Mouse (Mus musculus): ENCODE results near the gene Hoxb6. TPM values are rescaled to one million over a fixed set of nuclear protein-coding genes. Genes with fewer than 3 reads are reported as not detected.

Gene Hoxb6
- polyA plus RNA-seq, 1 experiment from 2014 or later, result not detected

DNA sequence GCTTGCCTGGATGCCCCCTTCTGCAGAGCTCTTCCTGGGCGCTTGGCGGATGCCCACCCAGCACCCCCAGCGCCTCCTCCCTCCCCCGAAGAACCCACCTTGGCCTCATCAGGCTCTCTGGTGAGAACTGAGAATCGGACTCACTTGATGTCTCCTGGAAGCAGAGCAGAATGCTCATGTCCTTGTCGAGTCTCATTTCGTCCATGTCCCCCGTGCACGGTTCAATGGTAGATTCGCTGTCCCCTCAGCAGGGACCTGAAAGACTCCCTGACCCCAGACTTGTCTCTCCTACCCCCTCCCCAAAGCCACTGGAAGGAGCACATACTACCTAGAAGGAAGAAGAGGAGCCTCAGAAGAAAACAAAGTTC lies 8.8 kb downstream of the Hoxb6 start:
- Histone ChIP-seq H3K36me3 (replicated peaks) (no peaks in the 10 kb centered on the region), H3K9me3 (no peaks in the 10 kb centered on the region), H3K4me2 (no peak overlapping the region), H3K9ac (no peak overlapping the region), H3K4me3 (replicated peaks) (no peak overlapping the region), H3K27ac (no peak overlapping the region), H3K4me1 (peaks cover 15% of the 10 kb centered on the region), H3K27me3 (peaks cover 100% of the 10 kb centered on the region)
- under 1% methylated on average over 8 of the region's 10 CpGs for WGBS
- no peak for ATAC-seq (ENCODE audit: low FRiP score)

DNA sequence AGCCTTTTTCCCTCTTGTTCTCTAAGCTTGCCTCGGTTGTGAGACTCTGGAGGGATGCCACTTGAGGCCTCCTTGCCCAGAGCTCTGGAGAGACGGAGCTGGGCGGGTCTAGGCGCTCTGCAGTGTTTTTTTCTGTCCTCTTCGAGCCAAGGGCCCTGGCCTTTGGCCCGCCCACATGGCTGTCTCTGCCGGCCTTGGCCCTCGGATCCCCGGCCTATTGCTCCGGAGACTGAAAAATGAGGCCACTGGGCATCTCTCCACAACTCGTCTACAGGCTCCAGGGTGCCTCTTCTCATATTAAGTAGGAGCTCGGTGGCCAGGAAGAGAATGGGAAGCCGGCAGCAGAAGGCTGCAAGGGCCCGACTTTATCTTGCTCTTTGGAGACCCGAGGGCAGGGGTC lies 9.6 kb downstream of the Hoxb6 start:
- Histone ChIP-seq H3K4me2 (no peak overlapping the region), H3K27ac (no peak overlapping the region), H3K4me3 (replicated peaks) (no peak overlapping the region), H3K27me3 (peaks cover 100% of the 10 kb centered on the region), H3K9me3 (no peaks in the 10 kb centered on the region), H3K36me3 (replicated peaks) (no peaks in the 10 kb centered on the region), H3K9ac (no peak overlapping the region), H3K4me1 (peaks cover 15% of the 10 kb centered on the region)
- WGBS, result under 1% methylated on average over 15 of the region's 15 CpGs
- no peak for ATAC-seq (ENCODE audit: low FRiP score)

DNA sequence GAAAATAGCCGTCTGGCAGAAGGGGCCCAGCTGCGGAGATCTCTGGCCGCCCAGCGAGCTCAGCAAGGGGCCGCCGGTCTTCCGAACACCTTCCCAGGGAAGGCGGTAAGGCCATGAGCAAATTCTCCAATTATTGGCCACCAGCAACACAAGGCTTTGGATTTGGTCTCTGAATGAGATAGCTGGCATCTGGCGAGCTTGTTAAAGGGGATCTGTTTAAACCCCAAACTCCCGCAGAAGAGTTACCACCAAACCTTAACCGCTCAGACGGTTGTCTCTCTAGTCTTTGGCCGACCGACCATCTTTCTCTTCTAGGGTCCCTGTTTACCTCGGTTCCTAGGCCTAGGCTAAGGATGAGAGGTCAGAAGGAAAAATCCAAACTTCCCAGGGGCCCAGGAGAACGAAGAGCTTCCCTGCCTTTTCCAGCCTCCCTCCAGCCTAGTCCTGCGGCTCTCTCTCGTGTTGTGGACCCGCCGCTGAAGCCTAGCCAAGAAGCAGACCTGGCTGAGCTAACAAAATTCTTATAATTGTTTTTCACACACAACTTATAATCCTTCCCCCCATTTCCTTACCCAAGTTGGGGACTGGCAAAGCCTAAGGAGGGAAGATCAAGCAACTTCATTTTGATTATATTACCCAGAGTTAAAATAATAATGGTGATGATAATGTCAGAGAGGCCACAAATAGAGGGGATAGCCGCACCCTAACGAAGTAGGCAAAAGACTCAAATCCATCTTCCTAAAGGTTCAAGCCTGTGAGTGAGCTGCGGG lies 10.3 kb downstream of the Hoxb6 start:
- Histone ChIP-seq H3K27me3 (peaks cover 100% of the 10 kb centered on the region), H3K9me3 (no peaks in the 10 kb centered on the region), H3K4me3 (replicated peaks) (no peak overlapping the region), H3K4me1 (peaks cover 15% of the 10 kb centered on the region), H3K4me2 (no peak overlapping the region), H3K9ac (no peak overlapping the region), H3K36me3 (replicated peaks) (no peaks in the 10 kb centered on the region), H3K27ac (no peak overlapping the region)
- ATAC-seq (ENCODE audit: low FRiP score), result no peak
- WGBS, result 4% methylated on average over 23 of the region's 23 CpGs

DNA sequence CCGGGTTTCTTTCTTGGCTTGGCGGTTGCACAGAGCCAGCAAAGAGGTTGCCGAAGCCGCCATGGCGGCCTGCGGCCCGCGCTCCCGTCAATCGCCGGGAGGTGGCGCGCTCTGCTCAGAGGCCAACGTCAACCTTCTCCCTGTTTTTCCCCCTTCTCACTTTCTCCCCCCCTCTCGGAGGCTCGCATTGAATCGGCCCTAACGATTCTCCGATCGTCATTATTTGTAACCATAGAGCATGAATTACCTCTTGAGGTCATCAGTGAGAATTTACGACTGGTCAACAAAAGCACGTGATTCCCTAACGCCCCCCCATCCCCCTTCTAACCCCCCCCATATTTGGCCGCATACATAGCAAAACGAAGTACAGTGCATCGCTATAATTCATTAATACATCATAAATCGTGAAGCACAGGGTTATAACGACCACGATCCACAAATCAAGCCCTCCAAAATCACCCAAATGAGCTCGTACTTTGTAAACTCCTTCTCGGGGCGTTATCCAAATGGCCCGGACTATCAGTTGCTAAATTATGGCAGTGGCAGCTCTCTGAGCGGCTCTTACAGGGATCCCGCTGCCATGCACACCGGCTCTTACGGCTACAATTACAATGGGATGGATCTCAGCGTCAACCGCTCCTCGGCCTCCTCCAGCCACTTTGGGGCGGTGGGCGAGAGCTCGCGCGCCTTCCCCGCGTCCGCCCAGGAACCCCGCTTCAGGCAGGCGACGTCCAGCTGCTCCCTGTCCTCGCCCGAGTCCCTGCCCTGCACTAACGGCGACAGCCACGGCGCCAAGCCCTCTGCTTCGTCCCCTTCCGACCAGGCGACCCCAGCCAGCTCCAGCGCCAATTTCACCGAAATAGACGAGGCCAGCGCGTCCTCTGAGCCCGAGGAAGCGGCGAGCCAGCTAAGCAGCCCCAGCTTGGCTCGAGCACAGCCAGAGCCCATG lies 11.1 kb downstream of the Hoxb6 start, which contains the start of gene Hoxb5:
TSS of gene Hoxb5 (plus strand) at position 186 of the 949 bp plus-strand sequence.
- Histone ChIP-seq H3K27me3 (peaks cover 100% of the 10 kb centered on the region), H3K9me3 (no peaks in the 10 kb centered on the region), H3K27ac (no peak within 1 kb of the TSS), H3K9ac (no peak within 1 kb of the TSS), H3K4me3 (replicated peaks) (no peak within 1 kb of the TSS; the same call in 1 of the 2 replicates), H3K36me3 (replicated peaks) (no peaks in the 10 kb centered on the region), H3K4me2 (no peak within 1 kb of the TSS), H3K4me1 (peaks cover 15% of the 10 kb centered on the region)
- ATAC-seq (ENCODE audit: low FRiP score), result no peak
- WGBS, result under 1% methylated on average over 69 of the region's 69 CpGs

DNA sequence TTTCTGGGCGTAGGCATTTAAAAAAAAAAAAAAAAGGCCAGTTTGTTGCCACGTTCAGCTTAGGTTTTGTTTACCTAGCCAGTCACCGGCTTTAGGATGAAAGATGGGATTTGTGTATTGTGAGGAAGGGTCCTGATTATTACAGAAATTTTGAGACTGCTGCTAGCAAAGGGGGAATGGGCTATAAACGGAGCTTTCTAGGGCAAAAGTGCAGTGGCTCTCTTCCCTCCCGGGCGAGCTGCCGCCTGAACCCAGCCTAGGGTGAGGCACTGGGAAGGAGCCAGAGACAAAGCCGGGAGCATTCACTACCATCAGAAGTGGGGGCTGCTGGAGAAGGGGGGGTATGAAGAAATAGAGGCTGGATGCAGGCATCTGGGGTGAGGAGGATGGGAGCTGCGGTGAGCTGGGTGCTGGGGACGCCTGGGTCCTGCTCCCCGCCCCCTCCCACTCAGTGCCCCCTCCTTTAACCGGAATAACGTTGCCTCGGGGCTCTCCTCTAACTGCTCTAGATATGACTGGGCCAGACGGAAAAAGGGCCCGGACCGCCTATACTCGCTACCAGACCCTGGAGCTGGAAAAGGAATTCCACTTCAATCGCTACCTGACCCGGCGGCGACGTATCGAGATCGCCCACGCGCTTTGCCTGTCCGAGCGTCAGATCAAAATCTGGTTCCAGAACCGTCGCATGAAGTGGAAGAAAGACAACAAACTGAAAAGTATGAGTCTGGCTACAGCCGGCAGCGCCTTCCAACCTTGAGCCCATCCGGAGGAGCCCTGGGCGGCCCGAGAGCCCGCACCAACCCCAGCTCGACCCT lies 12.3 kb downstream of the Hoxb6 start:
- 1% methylated on average over 38 of the region's 38 CpGs for WGBS
- no peaks in the 10 kb centered on the region for H3K36me3 ChIP-seq (replicated peaks)
- H3K4me2 ChIP-seq, result no peak overlapping the region
- H3K27me3 ChIP-seq, result peaks cover 100% of the 10 kb centered on the region
- peaks cover 12% of the 10 kb centered on the region for H3K4me1 ChIP-seq
- H3K4me3 ChIP-seq (replicated peaks), result no peak overlapping the region
- H3K27ac ChIP-seq, result no peak overlapping the region
- no peak for ATAC-seq (ENCODE audit: low FRiP score)
- H3K9me3 ChIP-seq, result no peaks in the 10 kb centered on the region
- no peak overlapping the region for H3K9ac ChIP-seq

DNA sequence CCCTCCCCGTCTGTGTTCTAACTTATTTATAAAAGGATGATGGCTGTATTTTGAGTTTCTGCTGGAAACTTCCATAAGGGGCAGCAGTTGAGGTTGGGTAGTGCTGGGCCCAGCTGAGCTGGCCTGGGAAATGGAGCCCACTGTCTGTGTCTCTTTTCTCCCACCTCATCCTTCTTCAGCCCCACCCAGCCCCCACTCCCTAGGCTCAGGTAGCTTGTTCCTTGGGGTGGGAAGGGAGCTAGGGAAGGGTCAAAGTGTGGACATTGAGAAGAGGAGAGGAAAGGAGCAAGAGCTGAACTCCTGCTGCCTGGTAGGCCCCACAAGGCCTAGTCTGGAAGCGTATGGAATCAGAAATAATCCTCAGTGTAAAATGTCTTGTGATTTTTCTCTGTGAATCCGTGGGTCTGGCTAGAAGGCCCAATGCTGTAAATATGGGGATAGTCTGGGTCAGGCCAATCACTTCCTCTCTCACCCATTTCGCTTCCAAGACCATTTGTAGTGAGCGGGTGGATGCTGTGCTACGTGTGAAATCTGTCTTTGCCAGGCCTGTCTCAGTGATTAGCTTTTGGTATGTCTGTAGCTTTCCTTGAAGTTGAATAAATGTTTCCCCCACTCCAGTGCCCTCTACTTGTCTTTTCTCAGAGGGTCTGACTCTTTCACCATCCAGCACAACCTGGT lies 13.4 kb downstream of the Hoxb6 start:
- peaks cover 100% of the 10 kb centered on the region for H3K27me3 ChIP-seq
- H3K4me3 ChIP-seq (replicated peaks), result no peak overlapping the region
- no peaks in the 10 kb centered on the region for H3K9me3 ChIP-seq
- no peak overlapping the region for H3K27ac ChIP-seq
- no peak overlapping the region for H3K9ac ChIP-seq
- 12% methylated on average over 6 of the region's 6 CpGs for WGBS
- no peak for ATAC-seq (ENCODE audit: low FRiP score)
- no peaks in the 10 kb centered on the region for H3K36me3 ChIP-seq (replicated peaks)
- H3K4me1 ChIP-seq, result peaks cover 9% of the 10 kb centered on the region
- H3K4me2 ChIP-seq, result no peak overlapping the region

DNA sequence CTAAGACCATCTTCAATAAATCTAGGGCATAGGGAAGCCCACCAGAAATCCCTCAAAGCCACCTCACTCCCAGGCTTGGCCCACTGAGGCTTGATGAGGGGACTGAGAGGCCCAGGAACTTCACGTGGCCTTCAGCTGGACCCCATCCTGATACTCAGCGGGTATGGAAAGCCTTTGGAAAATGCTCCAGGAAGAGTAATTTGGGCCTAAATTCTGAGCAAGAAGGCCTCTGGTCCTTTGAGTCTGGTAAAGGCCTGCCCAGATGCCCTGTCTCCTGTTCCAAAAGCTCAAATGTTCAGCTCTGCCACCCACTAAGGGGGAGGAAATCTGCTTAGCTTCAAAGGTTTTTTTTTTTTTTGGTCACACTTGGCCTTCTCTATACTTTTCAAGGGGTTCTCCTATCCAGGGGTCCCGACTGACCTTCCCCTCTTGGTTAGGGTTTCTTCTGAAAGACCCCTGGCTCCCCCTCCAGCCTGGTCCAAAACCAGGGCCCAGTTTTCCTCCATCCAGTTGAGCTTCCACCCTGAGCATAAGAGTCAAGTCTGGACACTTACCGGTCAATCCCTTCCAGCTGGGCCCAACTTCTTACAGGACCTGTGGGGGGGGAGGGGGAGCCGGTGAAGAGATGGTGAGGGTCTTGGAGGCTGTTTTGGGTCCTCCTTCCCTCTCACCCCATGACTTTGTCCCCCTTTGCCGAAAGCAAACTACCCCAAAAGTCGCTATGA lies 14.1 kb downstream of the Hoxb6 start:
- Histone ChIP-seq H3K4me2 (no peak overlapping the region), H3K9ac (no peak overlapping the region), H3K36me3 (replicated peaks) (no peaks in the 10 kb centered on the region), H3K9me3 (no peaks in the 10 kb centered on the region), H3K27me3 (peaks cover 100% of the 10 kb centered on the region), H3K27ac (no peak overlapping the region), H3K4me3 (replicated peaks) (no peak overlapping the region), H3K4me1 (peaks cover 9% of the 10 kb centered on the region)
- ATAC-seq (ENCODE audit: low FRiP score), result no peak
- WGBS, result 5% methylated on average over 7 of the region's 7 CpGs

DNA sequence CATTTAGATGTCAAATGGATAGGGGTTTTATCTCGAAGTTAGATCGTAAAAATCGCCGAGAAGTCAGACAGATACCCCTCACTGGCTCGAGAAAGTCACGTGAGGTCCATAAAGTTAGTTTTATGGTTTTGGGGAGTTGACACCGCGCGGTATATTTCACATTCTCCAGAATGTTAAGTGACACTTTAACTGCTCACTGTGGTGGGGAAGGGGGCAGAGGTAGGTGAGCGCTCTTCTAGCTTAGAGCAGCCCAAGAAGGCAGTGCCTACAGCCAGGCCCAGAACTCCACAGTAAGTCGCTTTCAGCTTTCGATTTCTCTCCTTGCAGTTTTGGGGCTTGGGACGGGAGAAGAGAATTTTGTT lies 14.6 kb downstream of the Hoxb6 start:
- no peak for ATAC-seq (ENCODE audit: low FRiP score)
- no peak overlapping the region for H3K4me3 ChIP-seq (replicated peaks)
- 6% methylated on average over 13 of the region's 13 CpGs for WGBS

DNA sequence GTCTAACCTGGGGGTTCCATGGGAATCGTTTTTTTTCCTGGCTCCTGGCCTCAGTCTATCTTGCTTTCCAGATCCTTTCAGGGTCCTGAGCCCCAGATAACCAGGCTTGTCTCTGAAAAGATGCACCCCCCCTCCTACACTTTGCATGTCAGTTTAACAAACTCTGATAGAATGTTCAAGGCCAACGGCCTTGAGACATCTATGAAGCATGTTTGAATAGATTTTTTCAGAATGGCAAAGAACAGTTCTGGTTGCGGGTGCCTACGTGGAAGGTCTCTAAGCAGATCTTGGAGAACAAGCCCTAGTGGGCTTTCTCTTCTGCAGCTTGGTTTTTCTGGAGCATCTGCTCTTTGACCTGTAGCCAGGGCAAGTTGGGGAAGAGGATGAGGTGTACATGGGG lies 16.5 kb downstream of the Hoxb6 start:
- 21% methylated on average over 4 of the region's 4 CpGs for WGBS
- Histone ChIP-seq H3K4me2 (no peak overlapping the region), H3K9me3 (no peaks in the 10 kb centered on the region), H3K4me1 (peaks cover 2% of the 10 kb centered on the region), H3K27me3 (peaks cover 100% of the 10 kb centered on the region), H3K36me3 (replicated peaks) (no peaks in the 10 kb centered on the region), H3K4me3 (replicated peaks) (no peak overlapping the region), H3K27ac (no peak overlapping the region), H3K9ac (no peak overlapping the region)
- ATAC-seq (ENCODE audit: low FRiP score), result no peak

More for the DNA sequence above, 14.6 kb downstream of the Hoxb6 start:
- Histone ChIP-seq H3K27me3 (peaks cover 100% of the 10 kb centered on the region), H3K4me1 (peaks cover 9% of the 10 kb centered on the region), H3K27ac (no peak overlapping the region), H3K4me2 (no peak overlapping the region), H3K36me3 (replicated peaks) (no peaks in the 10 kb centered on the region), H3K9me3 (no peaks in the 10 kb centered on the region), H3K9ac (no peak overlapping the region)

DNA sequence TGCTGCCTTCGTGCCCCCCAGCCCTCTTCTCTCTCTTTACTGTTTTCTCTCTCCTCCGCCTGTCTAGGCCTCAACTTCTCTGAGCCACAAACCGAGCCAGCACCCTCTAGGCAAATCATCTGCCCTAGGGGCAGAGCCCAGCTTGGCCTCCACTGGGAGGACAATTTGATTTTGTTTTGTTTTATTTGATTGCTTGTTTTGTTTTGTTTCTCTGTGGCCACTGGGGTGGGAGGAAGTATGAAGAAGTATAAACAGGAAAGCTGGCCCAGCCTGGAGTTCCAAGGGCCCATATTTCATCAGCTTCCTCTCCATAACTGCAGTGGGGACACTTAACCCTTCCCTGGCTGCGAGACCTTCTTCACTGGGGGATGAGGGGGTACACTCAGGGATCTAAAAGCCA lies 17.0 kb downstream of the Hoxb6 start:
- Histone ChIP-seq H3K4me3 (replicated peaks) (no peak overlapping the region), H3K4me2 (no peak overlapping the region), H3K27me3 (peaks cover 100% of the 10 kb centered on the region), H3K4me1 (no peaks in the 10 kb centered on the region; the same call in 1 of the 2 replicates), H3K36me3 (replicated peaks) (no peaks in the 10 kb centered on the region), H3K9ac (no peak overlapping the region), H3K27ac (no peak overlapping the region), H3K9me3 (no peaks in the 10 kb centered on the region)
- 10% methylated on average over 4 of the region's 4 CpGs for WGBS
- no peak for ATAC-seq (ENCODE audit: low FRiP score)

Measured in forebrain, embryonic 12.5 days (tissue).